Mouse (Mus musculus) stomach, embryonic 16.5 days (tissue): ENCODE data around the gene Rab44. TPM values are rescaled to one million over a fixed set of nuclear protein-coding genes. Genes with fewer than 3 reads are reported as not detected.

Experiments
- ATAC-seq: fragments of 200-750 bp; cut with Nextera tagmentation; 2 replicates; pipeline ENCODE4 v1.8.0; 2017; ENCODE audit warnings: moderate number of reproducible peaks, moderate TSS enrichment; ENCODE audit not compliant: insufficient read depth, low FRiP score
- H3K27ac ChIP-seq: fragments of 300-500 bp; sonication (generic); 2 replicates; pipeline ENCODE4 v1.5.1; 2014; ENCODE audit warnings: low read length
- H3K27me3 ChIP-seq: fragments of 300-500 bp; sonication (generic); 2 replicates; pipeline ENCODE4 v1.6.1; 2014; ENCODE audit warnings: low read length, control low read depth, mixed read lengths; ENCODE audit not compliant: control insufficient read depth, insufficient read depth
- H3K36me3 ChIP-seq: fragments of 300-500 bp; sonication (generic); 2 replicates; pipeline ENCODE4 v1.6.1; 2014; ENCODE audit warnings: low read length; ENCODE audit not compliant: control insufficient read depth, insufficient read depth
- H3K4me1 ChIP-seq: fragments of 300-500 bp; sonication (generic); 2 replicates; pipeline ENCODE4 v1.6.1; 2014; ENCODE audit warnings: low read length, control low read depth, mixed read lengths; ENCODE audit not compliant: control insufficient read depth, insufficient read depth
- H3K4me2 ChIP-seq: fragments of 300-500 bp; sonication (generic); 2 replicates; pipeline ENCODE4 v1.6.1; 2014; ENCODE audit warnings: low read depth, low read length, mixed read lengths
- H3K4me3 ChIP-seq: fragments of 300-500 bp; sonication (generic); replicated peaks from 2 replicates; pipeline ENCODE4 v1.5.1; 2014; ENCODE audit warnings: mild to moderate bottlenecking, low read length
- H3K9ac ChIP-seq: fragments of 300-500 bp; sonication (generic); 2 replicates; pipeline ENCODE4 v1.6.1; 2014; ENCODE audit warnings: low read length
- H3K9me3 ChIP-seq: fragments of 300-500 bp; sonication (generic); replicated peaks from 2 replicates; pipeline ENCODE4 v1.6.1; 2016; ENCODE audit warnings: low read length, control low read depth; ENCODE audit not compliant: control insufficient read depth
- WGBS: fragments of 180-500 bp; shearing (Covaris S2); extraction: QIAGEN DNeasy Blood & Tissue Kit; methylation state at CpG from one replicate; pipeline ENCODE4 v1.1.7; 2014; 5-methylcytosine and 5-hydroxymethylcytosine counted together
- polyA plus RNA-seq: library from polyadenylated mRNA; unstranded; fragments of >200 nt; fragmentation: Nextera tagmentation; extraction: Ambion mirVana; gene quantifications from 2 replicates; pipeline ENCODE4 v1.2.1, GENCODE M21; 2015

Gene Rab44
- polyA plus RNA-seq, 1 experiment from 2014 or later = 4.1 TPM

DNA sequence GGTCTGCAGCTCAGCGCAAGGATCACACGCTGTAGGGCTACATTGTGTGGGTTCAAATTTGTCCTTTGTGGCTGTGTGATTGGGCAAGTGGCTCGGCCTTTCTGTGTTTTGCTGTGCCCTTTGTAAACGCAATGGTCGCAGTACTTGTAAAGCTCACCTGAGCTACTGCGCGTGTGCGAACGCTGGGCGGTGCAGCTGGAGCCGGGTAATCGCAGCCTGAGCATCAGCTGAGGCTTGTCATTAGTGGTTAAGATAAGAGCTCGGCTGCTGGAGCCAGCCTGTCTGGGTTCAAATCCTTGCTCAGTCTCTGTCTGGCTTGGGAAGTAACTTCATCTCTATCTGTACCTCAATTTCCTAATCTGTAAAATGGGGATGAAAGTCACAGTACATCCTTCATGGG is 39.9 kb upstream of the Rab44 start:
- H3K9ac ChIP-seq = no peak overlapping the region
- H3K4me2 ChIP-seq = no peak overlapping the region
- no peaks in the 10 kb centered on the region for H3K9me3 ChIP-seq
- H3K27ac ChIP-seq = no peak overlapping the region
- no peaks in the 10 kb centered on the region for H3K36me3 ChIP-seq
- 62% methylated on average over 13 of the region's 13 CpGs for WGBS
- no peaks in the 10 kb centered on the region for H3K27me3 ChIP-seq
- peaks cover 34% of the 10 kb centered on the region for H3K4me1 ChIP-seq
- H3K4me3 ChIP-seq = no peak overlapping the region
- ATAC-seq = no peak

- no peaks in the 10 kb centered on the region for H3K9me3 ChIP-seq
- peaks cover 35% of the 10 kb centered on the region for H3K4me1 ChIP-seq
- no peaks in the 10 kb centered on the region for H3K36me3 ChIP-seq
- no peak overlapping the region for H3K27ac ChIP-seq
- no peak overlapping the region for H3K9ac ChIP-seq
- 83% methylated on average over 8 of the region's 8 CpGs for WGBS
- no peak overlapping the region for H3K4me3 ChIP-seq
- H3K27me3 ChIP-seq = no peaks in the 10 kb centered on the region
- no peak overlapping the region for H3K4me2 ChIP-seq
- no peak for ATAC-seq
Measured at GRCm38 (mm10) chr17:29076235-29076634, 37.7 kb upstream of the Rab44 start.

DNA sequence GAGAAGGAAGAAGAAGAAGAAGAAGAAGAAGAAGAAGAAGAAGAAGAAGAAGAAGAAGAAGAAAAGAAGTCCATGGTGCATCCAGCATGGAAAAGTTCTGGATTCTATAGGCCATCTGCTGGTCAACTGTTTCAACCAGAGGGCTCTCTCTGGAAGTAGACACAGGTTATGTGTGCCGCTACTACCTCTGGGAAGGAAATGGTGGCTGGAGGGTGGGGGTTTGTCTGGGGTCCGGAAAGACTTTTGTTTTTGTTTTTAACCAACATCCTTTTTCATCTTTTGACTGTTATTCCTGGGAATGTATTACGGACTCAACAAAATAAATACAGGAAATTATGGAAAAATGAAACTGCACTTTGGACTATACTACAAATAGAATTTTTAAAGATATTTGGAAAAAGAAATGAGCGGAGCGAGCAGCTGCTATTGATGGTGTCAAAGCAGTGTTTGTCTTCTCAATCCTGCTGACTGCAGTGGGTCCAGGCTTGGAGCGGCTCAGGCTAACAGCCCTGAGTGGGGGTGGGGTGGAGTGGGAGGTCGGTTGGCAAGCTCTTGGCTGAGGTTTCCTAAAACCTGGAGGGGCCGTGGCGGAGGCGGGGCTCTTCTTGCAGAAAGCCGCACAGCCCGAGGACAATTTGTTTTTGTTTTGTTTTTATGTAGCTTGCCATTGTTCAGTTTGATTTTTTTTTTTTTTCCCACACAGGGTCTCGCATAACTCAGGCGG is 36.0 kb upstream of the Rab44 start:
- Histone ChIP-seq H3K27ac (peak overlapping the region; percentile 79), H3K27me3 (peaks cover 4% of the 10 kb centered on the region; the same call in 1 of the 2 replicates), H3K36me3 (no peaks in the 10 kb centered on the region), H3K9ac (peak overlapping the region; percentile 66), H3K4me2 (peak overlapping the region; percentile 69), H3K4me1 (peaks cover 33% of the 10 kb centered on the region), H3K4me3 (peak overlapping the region; percentile 32), H3K9me3 (no peaks in the 10 kb centered on the region)
- 14% methylated on average over 14 of the region's 14 CpGs for WGBS
- ATAC-seq = no peak

DNA sequence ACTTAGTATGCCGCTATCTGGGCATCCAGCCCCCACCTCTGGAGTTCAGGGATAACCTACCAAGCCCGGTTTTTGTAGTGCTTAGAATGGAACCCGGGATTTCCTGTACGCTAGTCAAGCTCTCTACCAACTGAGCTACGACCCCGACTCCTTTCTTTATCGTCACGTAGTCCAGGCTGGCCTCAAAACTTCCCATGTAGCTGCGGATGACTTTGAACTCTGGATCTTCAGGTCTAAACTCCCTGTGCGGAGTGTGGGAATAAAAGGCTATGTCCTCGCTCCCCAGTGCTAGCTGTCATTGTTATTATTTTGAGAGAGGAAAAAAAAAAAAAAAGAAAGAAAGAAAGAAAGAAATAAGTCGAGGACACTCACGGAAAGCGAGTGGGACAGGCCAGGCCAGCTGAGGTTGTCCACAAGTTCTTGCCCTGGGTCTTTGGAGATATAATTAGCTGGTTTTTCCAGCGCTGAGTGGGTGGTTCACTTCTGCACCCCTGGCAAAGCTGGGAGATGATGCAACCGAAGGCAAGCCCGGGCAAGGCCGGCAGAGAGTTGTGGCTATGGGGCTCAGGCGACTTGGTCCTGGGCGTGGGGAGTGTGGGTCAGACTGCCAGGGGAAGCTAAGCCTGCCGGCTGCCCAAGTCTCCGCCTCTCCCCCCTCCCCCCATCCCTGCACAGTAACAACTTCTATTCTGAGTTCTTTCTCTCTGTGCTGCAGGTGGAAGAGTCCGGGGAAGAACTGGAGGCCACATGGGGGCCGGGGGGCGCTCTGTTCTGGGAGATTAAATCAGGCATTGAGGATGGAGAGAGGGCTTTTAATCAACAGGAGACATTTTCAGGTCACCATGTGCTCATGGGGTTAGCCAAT is 35.2 kb upstream of the Rab44 start:
- H3K27me3 ChIP-seq = peaks cover 4% of the 10 kb centered on the region; the same call in 1 of the 2 replicates
- H3K4me2 ChIP-seq = peak overlapping the region; percentile 69
- peak overlapping the region; percentile 66 for H3K9ac ChIP-seq
- H3K27ac ChIP-seq = peak overlapping the region; percentile 79
- no peaks in the 10 kb centered on the region for H3K9me3 ChIP-seq
- peaks cover 26% of the 10 kb centered on the region for H3K4me1 ChIP-seq
- H3K36me3 ChIP-seq = no peaks in the 10 kb centered on the region
- H3K4me3 ChIP-seq = peak overlapping the region; percentile 32
- peak; percentile 54; the same call in 1 of the 2 replicates for ATAC-seq
- WGBS = 13% methylated on average over 25 of the region's 25 CpGs

- Histone ChIP-seq H3K9me3 (no peaks in the 10 kb centered on the region), H3K27ac (peak overlapping the region; percentile 55), H3K4me2 (peak overlapping the region; percentile 42), H3K9ac (peak overlapping the region; percentile 57; the same call in 1 of the 2 replicates), H3K4me1 (peaks cover 26% of the 10 kb centered on the region), H3K36me3 (no peaks in the 10 kb centered on the region), H3K27me3 (peaks cover 4% of the 10 kb centered on the region; the same call in 1 of the 2 replicates), H3K4me3 (no peak overlapping the region)
- WGBS = 9% methylated on average over 23 of the region's 23 CpGs
- peak; percentile 79 for ATAC-seq
Measured at GRCm38 (mm10) chr17:29080758-29081617, 33.0 kb upstream of the Rab44 start.

DNA sequence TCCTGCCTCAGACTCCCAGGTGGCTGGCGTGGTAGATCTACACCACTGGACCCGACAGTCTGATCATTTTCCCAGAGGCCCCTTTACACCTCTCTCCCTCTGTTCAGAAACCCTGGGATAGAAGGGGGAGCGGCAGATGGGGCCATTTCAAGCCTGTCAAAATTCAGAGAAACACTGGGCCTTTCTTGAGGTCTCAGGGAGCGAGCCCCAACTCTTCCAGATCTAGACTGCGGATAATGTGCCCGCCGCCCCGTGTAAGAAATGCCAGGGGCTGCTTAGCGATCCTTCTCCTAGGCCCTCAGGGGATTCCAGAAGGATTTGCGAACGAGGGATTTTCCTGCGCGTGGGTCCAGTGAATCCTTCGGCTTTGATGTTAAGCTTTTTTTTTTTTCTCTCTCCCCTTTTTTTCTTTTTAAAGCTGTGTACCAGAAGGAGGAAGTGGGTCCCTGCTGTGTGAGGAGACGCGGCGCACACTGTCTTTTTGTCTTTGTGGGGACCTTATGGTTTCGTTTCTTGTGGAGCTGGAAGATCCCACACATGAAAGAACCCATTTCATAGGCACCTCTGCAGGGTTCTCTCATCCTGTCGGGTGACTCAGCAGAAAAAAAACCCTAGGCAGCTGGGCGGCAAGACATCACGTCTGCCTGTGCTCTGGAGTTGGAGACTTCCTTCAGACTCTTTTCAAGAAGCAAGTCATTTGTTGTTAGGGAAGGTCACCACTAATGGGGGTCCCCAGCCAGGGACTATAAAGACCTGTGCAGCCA is 32.1 kb upstream of the Rab44 start:
- Histone ChIP-seq H3K9ac (peak overlapping the region; percentile 57), H3K9me3 (no peaks in the 10 kb centered on the region), H3K27ac (peak overlapping the region; percentile 55), H3K4me1 (peaks cover 26% of the 10 kb centered on the region), H3K4me2 (peak overlapping the region; percentile 42), H3K36me3 (no peaks in the 10 kb centered on the region), H3K27me3 (peaks cover 4% of the 10 kb centered on the region; the same call in 1 of the 2 replicates), H3K4me3 (peak overlapping the region; percentile 11; the same call in 1 of the 2 replicates)
- ATAC-seq = peak; percentile 4; the same call in 1 of the 2 replicates
- 13% methylated on average over 21 of the region's 21 CpGs for WGBS

DNA sequence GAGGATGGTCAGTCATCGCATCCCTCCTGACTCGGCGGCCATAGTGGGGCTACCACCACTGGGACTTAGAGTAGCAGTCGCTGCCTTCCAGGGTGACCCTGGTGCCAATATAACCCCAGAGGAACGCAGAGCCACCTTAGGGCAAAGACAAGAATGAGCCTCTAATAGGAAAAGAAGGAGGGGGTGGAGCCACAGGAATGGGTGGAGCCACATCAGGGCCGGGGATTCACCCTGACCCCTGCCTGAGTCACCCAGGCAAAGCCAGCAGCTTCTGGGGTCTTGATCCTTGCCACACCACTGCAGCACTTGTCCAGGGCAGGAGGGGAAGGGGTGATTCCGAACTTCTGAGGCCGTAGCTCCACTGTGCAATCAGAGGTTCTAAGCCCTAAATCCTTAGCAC is 30.4 kb upstream of the Rab44 start:
- H3K4me3 ChIP-seq = no peak overlapping the region
- H3K4me2 ChIP-seq = no peak overlapping the region
- no peaks in the 10 kb centered on the region for H3K36me3 ChIP-seq
- H3K27me3 ChIP-seq = peaks cover 4% of the 10 kb centered on the region; the same call in 1 of the 2 replicates
- H3K27ac ChIP-seq = no peak overlapping the region
- no peak for ATAC-seq
- no peak overlapping the region for H3K9ac ChIP-seq
- peaks cover 20% of the 10 kb centered on the region for H3K4me1 ChIP-seq
- WGBS = 89% methylated on average over 8 of the region's 8 CpGs
- no peaks in the 10 kb centered on the region for H3K9me3 ChIP-seq

DNA sequence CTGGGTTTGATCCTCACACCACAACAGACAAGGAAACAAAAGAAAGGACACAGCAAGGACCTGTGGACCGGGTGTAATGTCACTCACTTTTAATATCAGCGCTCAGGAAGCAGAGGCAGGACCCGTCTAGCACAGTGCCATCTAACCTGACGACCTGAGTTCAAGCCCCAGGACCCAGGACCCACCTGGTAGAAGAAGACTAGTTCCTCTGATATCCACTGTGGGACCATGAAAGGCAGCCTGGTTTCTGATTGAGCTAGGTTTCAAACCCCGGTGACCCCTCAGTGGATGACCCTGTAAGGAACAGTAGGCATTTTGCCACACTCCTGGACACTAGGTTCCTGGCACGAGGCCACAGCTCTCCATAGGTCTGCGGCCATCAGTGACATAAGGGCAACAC is 29.3 kb upstream of the Rab44 start:
- Histone ChIP-seq H3K9me3 (no peaks in the 10 kb centered on the region), H3K36me3 (no peaks in the 10 kb centered on the region), H3K4me1 (peaks cover 15% of the 10 kb centered on the region), H3K27me3 (peaks cover 4% of the 10 kb centered on the region; the same call in 1 of the 2 replicates), H3K9ac (no peak overlapping the region), H3K27ac (no peak overlapping the region), H3K4me2 (no peak overlapping the region), H3K4me3 (no peak overlapping the region)
- ATAC-seq = no peak
- WGBS = 88% methylated on average over 7 of the region's 7 CpGs
